Mouse (Mus musculus) myocyte (in vitro differentiated cells): ENCODE measurements at regions not wholly inside any gene's neighbourhood (a gene's known extent, or its start where the extent isn't known, plus 50 kb on each side); places are given as distances from the start of the nearest gene placed in this dataset.

Source experiments
- CEBPB ChIP-seq: IDR thresholded peaks from 2 replicates; pipeline ENCODE4 v1.6.1; 2011; ENCODE audit warnings: mild to moderate bottlenecking, moderate library complexity; ENCODE audit not compliant: poor library complexity, insufficient read depth, severe bottlenecking
- MAX ChIP-seq: IDR thresholded peaks from one replicate; pipeline ENCODE4 v1.6.1; 2011; ENCODE audit warnings: low read depth, mild to moderate bottlenecking, control low read depth
- MYOD1 ChIP-seq, 3 experiments: IDR thresholded peaks; one replicate each; pipeline ENCODE4 v1.6.1; 2011; ENCODE audit warnings: control low read depth in 2 of 3, low read depth in 2 of 3, mild to moderate bottlenecking in 2 of 3, moderate library complexity in 1 of 3; ENCODE audit not compliant: insufficient read length in 2 of 3, control insufficient read depth in 1 of 3
- MYOG ChIP-seq, 3 experiments: IDR thresholded peaks; one replicate each; pipeline ENCODE4 v1.6.1; 2011; ENCODE audit warnings: control low read depth in 2 of 3, low read depth in 2 of 3, mild to moderate bottlenecking in 2 of 3; ENCODE audit not compliant: insufficient read length in 2 of 3, control insufficient read depth in 1 of 3, insufficient read depth in 1 of 3
- POLR2A ChIP-seq: IDR thresholded peaks from one replicate; pipeline ENCODE4 v1.6.1; 2011; ENCODE audit warnings: low read depth, mild to moderate bottlenecking, control low read depth, moderate library complexity; ENCODE audit not compliant: insufficient read length
- TCF12 ChIP-seq: IDR thresholded peaks from one replicate; pipeline ENCODE4 v1.6.1; 2011; ENCODE audit warnings: mild to moderate bottlenecking, control low read depth; ENCODE audit not compliant: poor library complexity, insufficient read depth, severe bottlenecking

GRCm38 (mm10) chr5:45036430-45036829 is 236.9 kb upstream of the Ldb2 start:
- no peak for TF ChIP-seq MYOD1 (IDR thresholded peaks at IDR 0.05; ENCODE audit: control insufficient read depth in 1 of 3, insufficient read length in 2 of 3, low read depth in 2 of 3)
- no peak for TF ChIP-seq CEBPB
- no peak for TF ChIP-seq MAX
- no peak for TF ChIP-seq POLR2A
- TF ChIP-seq TCF12: no peak
- no peak for TF ChIP-seq MYOG (IDR thresholded peaks at IDR 0.05; ENCODE audit: control insufficient read depth in 1 of 3, insufficient read depth in 1 of 3, insufficient read length in 2 of 3, low read depth in 2 of 3)
